Mouse (Mus musculus) left cerebral cortex, postnatal 36 days (tissue): ENCODE data around the gene Gm3604. TPM values are rescaled to one million over a fixed set of nuclear protein-coding genes. Genes with fewer than 3 reads are reported as not detected.
"Not testable (repeated sequence)": the region's sequence is repeated elsewhere in the genome, so short reads cannot be mapped to it uniquely, and the experiment has no call there.

Experiments used
- DNase-seq, 2 experiments: peaks; one replicate each; pipeline ENCODE4 v3.0.0; 2021 to 2022; ENCODE audit warnings: low spot score in 2 of 2, mixed read lengths in 1 of 2
- intact Hi-C: fragments of 180-260 bp; cut with DNase I; formaldehyde crosslinking; loops from one replicate; pipeline ENCODE4 v1.15.1; 2025
- microRNA-seq: library from miRNA; unstranded; fragments of <30 nt; microRNA quantifications from one replicate; pipeline ENCODE4 v1.2.0, GENCODE M21; 2022
- total RNA-seq, 2 experiments: library from RNA; stranded (reverse); gene quantifications; 2 replicates each; pipeline ENCODE4 v1.2.3; 2021

The Gm3604 gene
- 1 to 10 TPM; 1.2 to 1.4 TPM for total RNA-seq

- intact Hi-C loops = not testable (repeated sequence)
- peak; percentile 6 to 9 for DNase-seq
Measured at GRCm38 (mm10) chr13:62382952-62383351, at the start of gene Gm3604. Gene Gm3604 (minus strand): TSS chr13:62383177.

- DNase-seq, intact Hi-C loops: not testable (repeated sequence)
Measured at GRCm38 (mm10) chr13:62399206-62399605, 16.2 kb upstream of the Gm3604 start.

DNA sequence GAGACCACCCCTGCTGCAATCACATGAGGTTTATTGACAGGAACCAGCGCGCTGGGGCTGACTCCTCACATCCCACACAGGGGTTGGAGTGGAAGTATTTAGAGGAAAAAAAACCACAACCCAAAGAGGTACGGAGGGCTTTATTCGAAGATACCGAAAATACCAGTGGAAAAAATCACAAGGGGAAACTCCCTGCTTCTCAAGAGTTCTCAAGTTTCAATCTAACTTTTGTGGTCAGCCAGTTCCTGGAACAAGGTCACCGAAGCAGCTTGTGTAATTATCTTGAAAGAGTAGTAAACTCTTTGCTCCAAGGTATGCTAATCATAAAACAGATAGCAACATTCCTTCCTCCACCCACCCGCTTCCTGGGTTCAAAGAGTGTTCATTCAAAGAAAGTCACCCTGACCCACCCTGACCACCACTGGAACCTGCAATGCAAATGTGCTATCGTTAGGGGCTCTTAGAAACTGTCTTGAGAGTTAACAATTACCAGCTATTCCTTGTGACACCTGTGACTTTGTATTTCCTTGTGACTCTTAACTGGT lies 7.2 kb upstream of the Gm3604 start:
- DNase-seq, intact Hi-C loops: not testable (repeated sequence)

- intact Hi-C loops = no loop called here
- DNase-seq = no peak
Measured at GRCm38 (mm10) chr13:62331786-62332185, 51.2 kb downstream of the Gm3604 start.

GRCm38 (mm10) chr13:62331381-62331780 lies 51.6 kb downstream of the Gm3604 start:
- intact Hi-C loops = no loop called here
- DNase-seq = no peak

Small RNA genes lying within 50 kb of the gene (microRNA-seq; reads per million reads assigned to microRNA genes)
- not detected for gene Gm25933

Other genes with a start within 250 kb of the Gm3604 start
- gene Gm49359, start 83.7 kb upstream of the Gm3604 start, total RNA-seq = 10 to 100 TPM; 10.7 to 15.8 TPM
- gene Zfp935, start 175.3 kb upstream of the Gm3604 start, total RNA-seq = 1 to 10 TPM in 1 of 2 experiments, not detected in 1; 1.4 TPM
- 1 to 10 TPM; 6.1 to 6.9 TPM for gene Zfp934, start 188.0 kb upstream of the Gm3604 start, total RNA-seq
- 1 to 10 TPM; 2.9 to 3.4 TPM for gene 6720489N17Rik, start 241.0 kb upstream of the Gm3604 start, total RNA-seq